Mouse (Mus musculus) kidney, adult 2 months (tissue): ENCODE measurements around the gene C2cd4a.

Experiments used
- CTCF ChIP-seq: fragments of 200-500 bp; conservative IDR thresholded peaks from 2 replicates; pipeline ENCODE4 v1.5.1; 2011; ENCODE audit warnings: low read depth, mild to moderate bottlenecking, control low read depth, low read length, moderate library complexity, mixed read lengths; ENCODE audit not compliant: insufficient read depth, insufficient read length
- POLR2A ChIP-seq: fragments of 200-500 bp; IDR thresholded peaks from one replicate; pipeline ENCODE4 v1.6.1; 2011; ENCODE audit warnings: low read depth, low read length, control low read depth

DNA sequence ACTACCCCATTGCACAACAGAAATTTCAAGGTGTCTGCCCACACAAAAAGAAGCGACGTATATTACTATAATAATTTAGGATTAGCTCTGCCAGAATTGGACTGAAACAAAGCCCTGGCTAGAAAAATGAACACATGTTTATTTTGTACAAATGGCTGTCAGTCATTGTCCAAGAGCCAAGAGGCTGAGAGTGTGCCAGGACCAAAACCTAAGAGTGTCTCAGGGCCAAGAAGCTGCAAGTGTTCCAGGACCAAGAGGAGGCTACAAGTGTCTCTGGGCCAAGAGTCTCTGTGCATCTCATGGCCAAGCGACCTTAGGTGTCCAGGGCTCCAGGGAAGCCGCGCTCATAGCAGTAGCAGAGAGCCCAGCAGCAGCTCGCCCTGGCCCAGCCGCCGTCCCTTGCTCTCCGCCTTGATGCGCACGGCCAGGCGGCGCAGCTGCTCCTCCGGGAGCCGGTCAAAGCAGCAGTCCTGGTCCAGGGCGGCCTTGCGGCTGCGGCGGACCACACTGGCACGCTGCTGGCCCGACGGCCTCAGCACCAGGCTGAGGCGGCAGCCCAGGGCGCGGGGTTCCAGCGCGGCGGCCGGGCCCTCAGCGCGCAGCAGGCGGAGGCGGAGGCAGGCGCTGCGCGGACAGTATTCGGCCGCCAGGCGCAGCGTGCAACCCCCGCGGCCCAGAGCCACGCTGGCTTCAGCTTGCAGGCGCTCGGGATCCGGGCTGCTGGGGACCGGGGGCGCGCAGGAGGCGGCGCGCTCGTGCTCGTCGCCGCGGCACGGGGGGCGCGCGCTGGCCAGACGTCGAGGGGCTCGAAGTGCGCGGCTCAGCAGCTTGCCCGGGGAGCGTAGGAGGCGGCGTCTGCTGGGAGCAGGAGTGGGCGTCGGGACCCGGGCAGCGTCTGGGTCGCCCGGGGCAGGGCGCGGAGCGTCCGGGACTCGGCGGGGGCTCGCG lies 1.4 kb downstream of the C2cd4a start:
- no peak for TF ChIP-seq CTCF
- TF ChIP-seq POLR2A: no peak
